Mouse (Mus musculus): Measurements from ENCODE around the gene Cdx2. TPM values are rescaled to one million over a fixed set of nuclear protein-coding genes. Genes with fewer than 3 reads are reported as not detected.
A peak's percentile ranks its signal among the peaks of the same experiment; 100 is the strongest.

Cdx2 gene
- total RNA-seq, 2 experiments from 2014 or later = not detected

- DNase-seq = no peak
- intact Hi-C loops (cut with DNase I) = loop anchor here (1.0 to 10.0 kb wide), 4 partner anchors 91 to 643 kb away; no protein-coding TSS in a partner anchor
Measured at GRCm38 (mm10) chr5:147317991-147318390, 10.9 kb upstream of the Cdx2 start.

- no peak for DNase-seq
- intact Hi-C loops (cut with DNase I) = loop anchor here (1.0 to 10.0 kb wide), 3 partner anchors 90 to 643 kb away; no protein-coding TSS in a partner anchor
Measured at GRCm38 (mm10) chr5:147317321-147317720, 10.3 kb upstream of the Cdx2 start.

GRCm38 (mm10) chr5:147315432-147316075 lies 8.5 kb upstream of the Cdx2 start:
- intact Hi-C loops (cut with DNase I) = loop anchor here (5.0 to 10.0 kb wide), 2 partner anchors 88 to 641 kb away; no protein-coding TSS in a partner anchor
- no peak for DNase-seq

- intact Hi-C loops (cut with DNase I) = loop anchor here (5.0 to 10.0 kb wide), 2 partner anchors 88 to 640 kb away; no protein-coding TSS in a partner anchor
- DNase-seq = no peak
Measured at GRCm38 (mm10) chr5:147314646-147315431, 7.8 kb upstream of the Cdx2 start.

- intact Hi-C loops (cut with DNase I) = loop anchor here (10.0 kb wide), 1 partner anchor 638 kb away; no protein-coding TSS in a partner anchor
Measured at GRCm38 (mm10) chr5:147312830-147313685, 6.0 kb upstream of the Cdx2 start.

GRCm38 (mm10) chr5:147309786-147310185 lies 2.7 kb upstream of the Cdx2 start:
- no peak for DNase-seq
- intact Hi-C loops (cut with DNase I) = loop anchor here (10.0 kb wide), 1 partner anchor 635 kb away; no protein-coding TSS in a partner anchor

More at GRCm38 (mm10) chr5:147312830-147313685, 6.0 kb upstream of the Cdx2 start:
- DNase-seq = no peak

- intact Hi-C loops (cut with DNase I) = no loop called here
- DNase-seq = no peak
Measured at GRCm38 (mm10) chr5:147308451-147308850, 1.4 kb upstream of the Cdx2 start.

GRCm38 (mm10) chr5:147307398-147307785 lies 322 bp upstream of the Cdx2 start:
- DNase-seq = no peak
- intact Hi-C loops (cut with DNase I) = no loop called here

- DNase-seq = no peak
- intact Hi-C loops (cut with DNase I) = no loop called here
Measured at GRCm38 (mm10) chr5:147305856-147306637, 1.0 kb downstream of the Cdx2 start.

GRCm38 (mm10) chr5:147305166-147305565 lies 1.9 kb downstream of the Cdx2 start:
- no peak for DNase-seq
- intact Hi-C loops (cut with DNase I) = no loop called here

- no peak for DNase-seq
- intact Hi-C loops (cut with DNase I) = no loop called here
Measured at GRCm38 (mm10) chr5:147304276-147305155, 2.6 kb downstream of the Cdx2 start.

GRCm38 (mm10) chr5:147302746-147303400 lies 4.2 kb downstream of the Cdx2 start:
- intact Hi-C loops (cut with DNase I) = no loop called here
- DNase-seq = no peak

- no peak for DNase-seq
- intact Hi-C loops (cut with DNase I) = no loop called here
Measured at GRCm38 (mm10) chr5:147302141-147302540, 4.9 kb downstream of the Cdx2 start.

GRCm38 (mm10) chr5:147301781-147302070 lies 5.3 kb downstream of the Cdx2 start:
- DNase-seq = no peak
- intact Hi-C loops (cut with DNase I) = no loop called here

GRCm38 (mm10) chr5:147300917-147301780 lies 5.9 kb downstream of the Cdx2 start:
- intact Hi-C loops (cut with DNase I) = no loop called here
- no peak for DNase-seq

GRCm38 (mm10) chr5:147300001-147300363 lies 7.1 kb downstream of the Cdx2 start:
- intact Hi-C loops (cut with DNase I) = no loop called here
- DNase-seq = no peak

- DNase-seq = peak; percentile 34 to 46
Measured at GRCm38 (mm10) chr5:147299255-147300000, 7.6 kb downstream of the Cdx2 start.

More at GRCm38 (mm10) chr5:147299255-147300000, 7.6 kb downstream of the Cdx2 start:
- intact Hi-C loops (cut with DNase I) = no loop called here
